Mouse (Mus musculus) E14TG2a.4 (cell line): ENCODE data around the gene Mrap2.

Experiments used
- CTCF ChIP-seq: conservative IDR thresholded peaks from 2 replicates; pipeline ENCODE4 v1.5.1; 2014; ENCODE audit warnings: low read length
- POU5F1 ChIP-seq: IDR thresholded peaks from 2 replicates; pipeline ENCODE4 v1.6.1; 2014; ENCODE audit warnings: low read length, borderline replicate concordance

GRCm38 (mm10) chr9:87170891-87171290, 26.8 kb downstream of the Mrap2 start:
- TF ChIP-seq CTCF, result no peak
- TF ChIP-seq POU5F1, result no peak
